Mouse (Mus musculus) midbrain, embryonic 14.5 days (tissue): ENCODE measurements around the gene 1110059E24Rik. TPM values are rescaled to one million over a fixed set of nuclear protein-coding genes. Genes with fewer than 3 reads are reported as not detected.

Source experiments
- ATAC-seq: fragments of 200-750 bp; cut with Nextera tagmentation; 2 replicates; pipeline ENCODE4 v1.8.0; 2017; ENCODE audit warnings: moderate number of reproducible peaks, moderate library complexity; ENCODE audit not compliant: low FRiP score, low TSS enrichment
- DNase-seq: peaks from one replicate; pipeline ENCODE4 v3.0.0-alpha.2; 2015
- H3K27ac ChIP-seq: fragments of 300-500 bp; sonication (generic); replicated peaks from 2 replicates; pipeline ENCODE4 v1.5.1; 2014; ENCODE audit warnings: mild to moderate bottlenecking, low read depth, low read length, moderate library complexity
- H3K27me3 ChIP-seq: fragments of 300-500 bp; sonication (generic); 2 replicates; pipeline ENCODE4 v1.6.1; 2014; ENCODE audit warnings: low read length, control low read depth, mixed read lengths; ENCODE audit not compliant: control insufficient read depth, insufficient read depth
- H3K36me3 ChIP-seq: fragments of 300-500 bp; sonication (generic); 2 replicates; pipeline ENCODE4 v1.6.1; 2014; ENCODE audit warnings: low read length, control low read depth; ENCODE audit not compliant: control insufficient read depth, insufficient read depth
- H3K4me1 ChIP-seq: fragments of 300-500 bp; sonication (generic); 2 replicates; pipeline ENCODE4 v1.6.1; 2014; ENCODE audit warnings: mild to moderate bottlenecking, antibody characterized with exemption, low read length, control low read depth; ENCODE audit not compliant: control insufficient read depth, insufficient read depth
- H3K4me2 ChIP-seq: fragments of 300-500 bp; sonication (generic); 2 replicates; pipeline ENCODE4 v1.6.1; 2014; ENCODE audit warnings: mild to moderate bottlenecking, low read length, moderate library complexity
- H3K4me3 ChIP-seq: fragments of 300-500 bp; sonication (generic); replicated peaks from 2 replicates; pipeline ENCODE4 v1.5.1; 2014; ENCODE audit warnings: low read depth, low read length
- H3K9ac ChIP-seq: fragments of 300-500 bp; sonication (generic); replicated peaks from 2 replicates; pipeline ENCODE4 v1.6.1; 2014; ENCODE audit warnings: mild to moderate bottlenecking, low read length, moderate library complexity
- H3K9me3 ChIP-seq: fragments of 300-500 bp; sonication (generic); 2 replicates; pipeline ENCODE4 v1.6.1; 2016; ENCODE audit warnings: low read length, control low read depth, mixed read lengths; ENCODE audit not compliant: control insufficient read depth
- WGBS: fragments of 180-500 bp; shearing (Covaris S2); extraction: QIAGEN DNeasy Blood & Tissue Kit; methylation state at CpG from one replicate; pipeline ENCODE4 v1.1.7; 2014; 5-methylcytosine and 5-hydroxymethylcytosine counted together
- polyA plus RNA-seq: library from polyadenylated mRNA; unstranded; fragments of >200 nt; fragmentation: Nextera tagmentation; extraction: Ambion mirVana; gene quantifications from 2 replicates; pipeline ENCODE4 v1.2.1, GENCODE M21; 2014

Gene 1110059E24Rik
- polyA plus RNA-seq = 62.3 and 65.8 TPM in 2 replicates

DNA sequence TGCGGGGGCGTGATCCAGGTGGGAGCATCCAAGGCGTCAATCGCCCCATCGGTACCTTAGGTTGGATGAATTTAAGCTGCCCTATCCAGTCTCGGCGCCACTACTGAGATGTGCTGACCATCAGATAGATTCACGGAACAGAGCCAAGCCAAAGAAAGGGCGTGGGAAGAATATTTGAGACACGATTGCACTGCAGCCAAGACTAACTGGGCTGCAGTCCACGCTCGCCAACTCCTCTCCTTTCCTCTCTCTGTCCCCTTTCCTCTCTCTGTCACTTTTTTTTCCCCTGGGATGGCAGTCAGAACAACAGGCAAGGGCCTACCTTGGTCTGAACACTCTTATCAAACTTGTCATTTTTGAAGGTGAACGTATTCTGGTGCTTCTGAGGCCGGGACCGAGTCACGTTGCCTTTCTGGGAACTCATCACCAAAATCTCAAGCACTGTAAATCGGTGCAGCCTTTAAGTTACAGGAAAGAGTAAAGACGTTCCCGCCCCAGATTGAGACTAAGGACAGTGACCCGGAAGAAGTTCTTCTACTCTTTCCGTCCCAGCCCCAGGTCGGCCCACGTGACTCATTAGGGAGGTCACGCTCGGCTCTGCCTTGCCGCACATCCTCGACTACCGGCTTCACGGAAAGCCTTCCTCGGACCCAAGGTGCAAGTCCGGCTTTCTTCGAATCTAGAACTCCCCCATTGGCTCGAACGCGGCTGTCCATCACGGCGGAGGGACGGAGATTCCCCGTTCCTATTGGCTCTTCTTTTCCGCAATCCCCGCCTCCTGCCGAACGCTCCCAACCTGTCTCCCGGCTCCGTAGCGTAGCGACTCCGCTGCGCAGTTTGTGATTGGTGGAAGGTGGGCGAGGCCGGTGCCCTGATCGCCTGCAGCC lies at the start of gene 1110059E24Rik:
Gene 1110059E24Rik (minus strand): TSS at position 692 of the 887 bp plus-strand sequence.
- Histone ChIP-seq H3K27me3 (no peaks in the 10 kb centered on the region), H3K9me3 (no peaks in the 10 kb centered on the region), H3K4me3 (peak within 1 kb of the TSS; percentile 86), H3K4me2 (peak within 1 kb of the TSS; percentile 80), H3K4me1 (peaks cover 24% of the 10 kb centered on the region), H3K9ac (peak within 1 kb of the TSS; percentile 95), H3K36me3 (no peaks in the 10 kb centered on the region), H3K27ac (peak within 1 kb of the TSS; percentile 97)
- ATAC-seq = peak; percentile 99
- 6% methylated on average over 52 of the region's 52 CpGs for WGBS
- peak; percentile 97 for DNase-seq

- no peak overlapping the region for H3K4me3 ChIP-seq
- H3K4me2 ChIP-seq = no peak overlapping the region
- no peak overlapping the region for H3K9ac ChIP-seq
- no peaks in the 10 kb centered on the region for H3K27me3 ChIP-seq
- DNase-seq = no peak
- no peak overlapping the region for H3K27ac ChIP-seq
- H3K4me1 ChIP-seq = no peaks in the 10 kb centered on the region
- WGBS = 98% methylated on average over 10 of the region's 10 CpGs
- H3K36me3 ChIP-seq = peaks cover 32% of the 10 kb centered on the region
- no peaks in the 10 kb centered on the region for H3K9me3 ChIP-seq
- no peak for ATAC-seq
Measured at GRCm38 (mm10) chr19:21680986-21681385, 28.2 kb upstream of the 1110059E24Rik start.

DNA sequence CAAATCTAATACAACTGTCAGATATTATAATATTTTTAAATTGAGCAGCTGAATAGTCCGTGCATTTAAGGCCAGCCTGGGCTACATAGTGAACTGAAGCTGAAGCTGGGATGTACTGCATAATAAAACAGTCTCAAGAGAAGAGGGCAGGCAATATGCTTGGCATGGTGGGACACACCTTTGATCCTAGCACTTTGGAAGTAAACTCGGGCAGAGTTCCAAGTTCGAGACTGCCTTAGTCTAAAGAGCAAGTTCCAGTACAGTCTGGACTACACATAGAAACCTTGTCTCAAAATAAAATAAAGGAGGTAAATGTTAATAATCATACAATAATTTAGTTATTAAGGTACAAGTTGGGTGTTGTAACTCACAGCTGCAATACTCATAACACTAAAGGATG lies 27.3 kb upstream of the 1110059E24Rik start:
- Histone ChIP-seq H3K36me3 (peaks cover 32% of the 10 kb centered on the region), H3K9ac (no peak overlapping the region), H3K27ac (no peak overlapping the region), H3K4me1 (no peaks in the 10 kb centered on the region), H3K4me2 (no peak overlapping the region), H3K9me3 (no peaks in the 10 kb centered on the region), H3K27me3 (no peaks in the 10 kb centered on the region), H3K4me3 (no peak overlapping the region)
- ATAC-seq (no peak), DNase-seq (no peak)
- WGBS = 97% methylated on average over 3 of the region's 3 CpGs

- Histone ChIP-seq H3K36me3 (peaks cover 9% of the 10 kb centered on the region), H3K27ac (no peak overlapping the region), H3K4me1 (no peaks in the 10 kb centered on the region), H3K9me3 (no peaks in the 10 kb centered on the region), H3K9ac (no peak overlapping the region), H3K4me3 (no peak overlapping the region), H3K4me2 (no peak overlapping the region), H3K27me3 (no peaks in the 10 kb centered on the region)
- WGBS = 98% methylated on average over 17 of the region's 17 CpGs
- ATAC-seq (no peak), DNase-seq (no peak)
Measured at GRCm38 (mm10) chr19:21674354-21675096, 21.7 kb upstream of the 1110059E24Rik start.

DNA sequence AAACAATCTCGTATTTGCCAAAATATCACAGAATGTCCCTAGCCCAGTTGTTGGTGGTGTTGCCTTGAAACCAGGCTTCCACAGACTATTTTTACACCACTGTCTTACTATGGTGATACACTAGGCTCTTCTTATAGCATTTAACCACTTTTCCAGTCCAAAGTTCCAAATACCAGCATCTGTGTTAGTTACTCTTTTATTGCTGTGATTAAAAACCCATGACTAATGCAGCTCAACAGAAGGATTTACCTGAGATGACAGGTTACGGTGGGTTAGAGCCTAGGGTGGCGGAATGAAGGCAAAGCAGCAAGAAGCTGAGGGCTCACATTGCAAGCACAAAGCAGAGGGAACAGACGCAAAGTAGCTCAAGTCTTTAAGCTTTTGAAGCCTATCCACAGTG lies 16.9 kb upstream of the 1110059E24Rik start:
- 79% methylated on average over 4 of the region's 4 CpGs for WGBS
- Histone ChIP-seq H3K4me1 (no peaks in the 10 kb centered on the region), H3K4me2 (no peak overlapping the region), H3K27ac (no peak overlapping the region), H3K36me3 (no peaks in the 10 kb centered on the region), H3K9ac (no peak overlapping the region), H3K27me3 (no peaks in the 10 kb centered on the region), H3K9me3 (no peaks in the 10 kb centered on the region), H3K4me3 (no peak overlapping the region)
- DNase-seq (no peak), ATAC-seq (no peak)

- no peak for DNase-seq
- H3K9ac ChIP-seq = no peak overlapping the region
- no peaks in the 10 kb centered on the region for H3K9me3 ChIP-seq
- H3K27ac ChIP-seq = no peak overlapping the region
- no peaks in the 10 kb centered on the region for H3K4me1 ChIP-seq
- H3K36me3 ChIP-seq = no peaks in the 10 kb centered on the region
- H3K27me3 ChIP-seq = no peaks in the 10 kb centered on the region
- H3K4me3 ChIP-seq = no peak overlapping the region
- ATAC-seq = no peak
- 90% methylated on average over 4 of the region's 4 CpGs for WGBS
- H3K4me2 ChIP-seq = no peak overlapping the region
Measured at GRCm38 (mm10) chr19:21663756-21664456, 11.1 kb upstream of the 1110059E24Rik start.

DNA sequence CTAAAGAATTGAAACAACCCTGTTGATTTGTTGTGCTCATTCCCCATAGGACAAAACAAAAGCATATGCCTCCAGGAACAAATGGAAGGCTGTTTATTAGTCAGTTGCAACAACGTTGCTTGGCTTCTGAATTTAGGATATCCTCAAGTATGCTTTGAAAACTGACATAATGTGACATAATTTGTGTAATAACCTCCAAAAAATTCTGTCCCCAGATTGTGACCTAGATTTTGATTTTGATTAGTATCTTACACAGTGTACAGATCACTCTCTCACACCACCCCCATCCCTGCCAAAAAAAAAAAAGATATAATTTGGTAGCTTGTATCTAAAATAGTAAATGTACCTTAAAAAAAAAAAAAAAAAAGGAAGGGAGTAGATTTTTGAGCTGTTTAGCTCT lies 8.0 kb upstream of the 1110059E24Rik start:
- Histone ChIP-seq H3K4me2 (no peak overlapping the region), H3K27me3 (no peaks in the 10 kb centered on the region), H3K36me3 (no peaks in the 10 kb centered on the region), H3K4me3 (no peak overlapping the region), H3K27ac (no peak overlapping the region), H3K9me3 (no peaks in the 10 kb centered on the region), H3K9ac (no peak overlapping the region), H3K4me1 (peaks cover under 1% of the 10 kb centered on the region)
- WGBS = 82% methylated on average over 1 of the region's 1 CpGs
- no peak for DNase-seq
- no peak for ATAC-seq

- peak overlapping the region; percentile 78 for H3K4me2 ChIP-seq
- WGBS = 56% methylated on average over 7 of the region's 7 CpGs
- no peaks in the 10 kb centered on the region for H3K27me3 ChIP-seq
- DNase-seq (peak; percentile 13), ATAC-seq (no peak)
- no peaks in the 10 kb centered on the region for H3K9me3 ChIP-seq
- peak overlapping the region; percentile 95 for H3K9ac ChIP-seq
- peaks cover 24% of the 10 kb centered on the region for H3K4me1 ChIP-seq
- H3K4me3 ChIP-seq = peak overlapping the region; percentile 86
- no peaks in the 10 kb centered on the region for H3K36me3 ChIP-seq
- no peak overlapping the region for H3K27ac ChIP-seq
Measured at GRCm38 (mm10) chr19:21654788-21655187, 2.0 kb upstream of the 1110059E24Rik start.
